Mouse (Mus musculus) liver, embryonic 16.5 days (tissue): ENCODE results near the gene Atp1b2. TPM values are rescaled to one million over a fixed set of nuclear protein-coding genes. Genes with fewer than 3 reads are reported as not detected.

ENCODE experiments used
- ATAC-seq: fragments of 200-750 bp; cut with Nextera tagmentation; 2 replicates; pipeline ENCODE4 v1.8.0; 2017; ENCODE audit warnings: low read depth, mild to moderate bottlenecking, moderate number of reproducible peaks, moderate library complexity
- H3K27ac ChIP-seq: fragments of 300-500 bp; sonication (generic); 2 replicates; pipeline ENCODE4 v1.5.1; 2014; ENCODE audit warnings: mild to moderate bottlenecking, low read length
- H3K27me3 ChIP-seq: fragments of 300-500 bp; sonication (generic); 2 replicates; pipeline ENCODE4 v1.6.1; 2014; ENCODE audit warnings: low read depth, low read length, mixed read lengths; ENCODE audit not compliant: control insufficient read depth, insufficient read depth
- H3K36me3 ChIP-seq: fragments of 300-500 bp; sonication (generic); 2 replicates; pipeline ENCODE4 v1.6.1; 2014; ENCODE audit warnings: mild to moderate bottlenecking; ENCODE audit not compliant: control insufficient read depth, insufficient read depth
- H3K4me1 ChIP-seq: fragments of 300-500 bp; sonication (generic); 2 replicates; pipeline ENCODE4 v1.6.1; 2014; ENCODE audit warnings: low read depth, low read length, mixed read lengths; ENCODE audit not compliant: control insufficient read depth
- H3K4me2 ChIP-seq: fragments of 300-500 bp; sonication (generic); 2 replicates; pipeline ENCODE4 v1.6.1; 2014; ENCODE audit warnings: low read depth, low read length, mixed read lengths
- H3K4me3 ChIP-seq: fragments of 300-500 bp; sonication (generic); 2 replicates; pipeline ENCODE4 v1.5.1; 2014; ENCODE audit warnings: low read depth, mild to moderate bottlenecking, low read length
- H3K9ac ChIP-seq: fragments of 300-500 bp; sonication (generic); 2 replicates; pipeline ENCODE4 v1.6.1; 2014; ENCODE audit warnings: low read depth, low read length
- H3K9me3 ChIP-seq: fragments of 300-500 bp; sonication (generic); replicated peaks from 2 replicates; pipeline ENCODE4 v1.6.1; 2016; ENCODE audit warnings: low read length; ENCODE audit not compliant: control insufficient read depth
- WGBS: fragments of 180-500 bp; shearing (Covaris S2); extraction: QIAGEN DNeasy Blood & Tissue Kit; methylation state at CpG from one replicate; pipeline ENCODE4 v1.1.7; 2014; ENCODE audit not compliant: insufficient replicate concordance; 5-methylcytosine and 5-hydroxymethylcytosine counted together
- polyA plus RNA-seq: library from polyadenylated mRNA; unstranded; fragments of >200 nt; fragmentation: Nextera tagmentation; extraction: Ambion mirVana; gene quantifications from 2 replicates; pipeline ENCODE4 v1.2.1, GENCODE M21; 2015

Atp1b2 gene
- polyA plus RNA-seq, 1 experiment from 2014 or later: 12.6 TPM

DNA sequence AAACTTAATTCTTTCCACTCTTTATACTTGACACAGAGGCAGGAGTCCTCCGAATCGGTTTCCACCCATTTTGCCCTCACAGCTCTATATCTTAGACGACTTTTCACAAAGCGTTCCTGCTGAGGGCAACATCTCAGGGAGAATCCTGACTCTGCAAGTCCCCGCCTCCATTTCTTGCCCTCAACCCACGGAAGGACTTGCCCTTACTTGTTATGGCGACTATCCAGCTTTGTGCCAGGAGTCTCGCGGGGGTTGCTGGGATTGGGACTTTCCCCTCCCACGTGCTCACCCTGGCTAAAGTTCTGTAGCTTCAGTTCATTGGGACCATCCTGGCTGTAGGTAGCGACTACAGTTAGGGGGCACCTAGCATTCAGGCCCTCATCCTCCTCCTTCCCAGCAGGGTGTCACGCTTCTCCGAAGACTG, 25.6 kb downstream of the Atp1b2 start, which contains the start of the genes Wrap53 and Trp53:
TSS of gene Wrap53 (minus strand) at position 165 of the 424 bp plus-strand sequence.
TSS of gene Trp53 (plus strand) at position 269 of the 424 bp plus-strand sequence.
- no peaks in the 10 kb centered on the region for H3K27me3 ChIP-seq
- H3K4me1 ChIP-seq: peaks cover 50% of the 10 kb centered on the region
- peak within 1 kb of the TSS; percentile 84 for H3K9ac ChIP-seq
- peak within 1 kb of the TSS; percentile 92 for H3K4me2 ChIP-seq
- under 1% methylated on average over 13 of the region's 13 CpGs for WGBS
- peak within 1 kb of the TSS; percentile 88 for H3K4me3 ChIP-seq
- no peaks in the 10 kb centered on the region for H3K9me3 ChIP-seq
- no peaks in the 10 kb centered on the region for H3K36me3 ChIP-seq
- ATAC-seq: peak; percentile 52
- H3K27ac ChIP-seq: peak within 1 kb of the TSS; percentile 97

DNA sequence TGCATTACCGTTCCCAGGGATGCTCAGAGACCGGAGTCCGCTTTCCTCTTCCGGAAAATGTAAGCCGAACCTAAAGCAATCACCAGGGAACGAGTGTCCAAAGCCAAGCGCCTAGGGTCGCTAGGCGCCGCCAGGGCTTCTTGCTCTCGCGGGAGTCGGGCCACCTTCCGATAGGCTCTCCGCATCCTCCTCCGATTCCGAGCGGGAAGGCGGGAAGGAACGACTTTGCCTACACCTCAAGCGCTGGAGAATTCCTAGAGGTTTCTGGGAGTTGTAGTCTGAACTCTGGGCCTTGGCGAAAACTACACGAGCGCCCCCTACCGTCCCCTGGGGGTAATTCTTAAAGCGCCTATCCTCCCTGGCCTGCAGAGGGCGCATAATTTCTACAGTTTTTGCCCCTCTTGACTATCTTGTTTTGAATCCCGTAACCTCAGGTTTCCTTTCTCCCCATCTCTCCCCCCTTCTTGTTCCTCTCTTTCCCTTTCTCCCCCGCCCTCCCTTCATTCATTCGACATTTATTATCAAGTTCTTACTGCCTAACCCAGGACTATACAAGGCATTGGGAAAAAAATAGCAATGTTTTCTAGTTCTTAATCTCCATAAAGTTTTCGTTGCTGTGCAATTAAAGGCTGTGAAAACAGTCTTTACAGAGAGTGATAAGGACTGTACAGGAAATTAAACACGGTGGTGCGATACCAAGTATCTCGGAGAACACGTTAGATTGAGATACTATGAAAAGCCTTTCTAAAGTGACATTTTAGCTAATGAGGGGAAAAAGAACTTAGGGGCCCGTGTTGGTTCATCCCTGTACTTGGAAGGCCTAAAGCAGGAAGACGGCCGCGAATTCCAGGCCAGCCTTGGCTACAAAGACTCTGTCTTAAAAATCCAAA, 26.4 kb downstream of the Atp1b2 start:
- Histone ChIP-seq H3K9me3 (no peaks in the 10 kb centered on the region), H3K4me2 (peak overlapping the region; percentile 92), H3K36me3 (no peaks in the 10 kb centered on the region), H3K27me3 (no peaks in the 10 kb centered on the region), H3K9ac (peak overlapping the region; percentile 84), H3K4me1 (peaks cover 43% of the 10 kb centered on the region), H3K4me3 (peak overlapping the region; percentile 88), H3K27ac (peak overlapping the region; percentile 97)
- ATAC-seq: peak; percentile 80
- under 1% methylated on average over 39 of the region's 39 CpGs for whole genome bisulfite sequencing

DNA sequence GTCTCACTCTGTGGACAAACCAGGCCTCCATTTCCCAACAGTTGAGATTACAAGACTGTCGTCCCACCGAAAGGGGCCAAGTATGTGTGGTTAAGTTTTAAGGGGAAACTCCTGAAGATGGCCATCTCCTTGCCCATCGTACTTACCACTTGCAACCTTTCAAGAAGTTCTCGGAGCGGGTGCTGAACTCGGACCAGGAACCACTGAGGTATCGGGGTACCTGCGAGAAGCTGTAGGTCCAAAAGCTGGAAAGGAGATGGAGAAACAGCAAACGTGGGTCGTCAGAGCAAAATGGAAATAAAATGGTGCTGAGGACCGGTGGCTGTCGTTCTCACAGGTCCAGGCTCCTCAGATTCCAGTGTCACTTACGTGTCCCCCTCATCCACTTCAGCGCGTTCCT, 27.4 kb downstream of the Atp1b2 start:
- peak overlapping the region; percentile 84 for H3K9ac ChIP-seq
- H3K27me3 ChIP-seq: no peaks in the 10 kb centered on the region
- H3K4me2 ChIP-seq: peak overlapping the region; percentile 91
- peaks cover 37% of the 10 kb centered on the region for H3K4me1 ChIP-seq
- peak overlapping the region; percentile 8; the same call in 1 of the 2 replicates for H3K27ac ChIP-seq
- WGBS: 5% methylated on average over 15 of the region's 15 CpGs
- peak overlapping the region; percentile 88 for H3K4me3 ChIP-seq
- no peak for ATAC-seq
- no peaks in the 10 kb centered on the region for H3K9me3 ChIP-seq
- H3K36me3 ChIP-seq: no peaks in the 10 kb centered on the region

DNA sequence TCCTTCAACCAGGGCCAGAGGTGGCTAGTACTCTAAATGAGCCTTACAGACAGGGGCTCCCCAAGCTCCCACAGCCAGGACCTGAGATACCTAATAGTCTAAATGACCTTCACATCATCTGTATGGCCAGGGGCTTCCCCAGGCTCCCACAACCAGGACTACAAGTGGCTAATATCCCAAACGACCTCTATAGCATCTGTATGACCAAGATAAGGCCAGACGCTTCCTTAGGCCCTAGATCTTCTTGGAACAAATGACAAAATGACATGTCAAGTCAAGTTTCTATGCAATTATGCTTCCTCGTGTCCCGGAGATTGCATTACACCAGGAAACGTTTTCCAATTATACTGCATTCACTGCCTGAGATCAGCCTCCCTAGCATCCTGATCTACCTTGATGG, 29.4 kb downstream of the Atp1b2 start:
- no peak for ATAC-seq
- 22% methylated on average over 5 of the region's 5 CpGs for WGBS
- Histone ChIP-seq H3K36me3 (no peaks in the 10 kb centered on the region), H3K4me2 (peak overlapping the region; percentile 91), H3K4me1 (peaks cover 25% of the 10 kb centered on the region), H3K27me3 (no peaks in the 10 kb centered on the region), H3K9ac (no peak overlapping the region), H3K4me3 (peak overlapping the region; percentile 88), H3K9me3 (no peaks in the 10 kb centered on the region), H3K27ac (peak overlapping the region; percentile 27; the same call in 1 of the 2 replicates)

DNA sequence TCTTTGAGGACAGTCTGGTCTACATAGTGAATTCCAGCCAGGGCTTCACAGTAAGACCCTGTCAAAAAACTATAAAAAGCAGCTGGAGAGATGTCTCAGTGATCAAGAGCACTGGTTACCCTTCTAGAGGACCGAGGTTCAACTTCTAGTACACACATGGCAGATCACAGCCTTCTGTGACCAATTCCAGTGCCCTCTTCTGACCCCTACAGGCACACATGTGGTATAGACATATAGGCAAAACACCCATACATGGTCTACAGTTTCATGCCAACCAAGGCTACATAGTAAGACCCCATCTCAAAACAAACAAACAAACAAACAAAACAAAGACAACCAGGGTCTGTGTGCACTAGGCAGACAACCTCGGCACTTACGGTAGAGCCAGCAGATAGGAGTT, 30.5 kb downstream of the Atp1b2 start:
- no peaks in the 10 kb centered on the region for H3K9me3 ChIP-seq
- ATAC-seq: no peak
- WGBS: 53% methylated on average over 3 of the region's 3 CpGs
- no peak overlapping the region for H3K4me2 ChIP-seq
- H3K36me3 ChIP-seq: peaks cover 8% of the 10 kb centered on the region
- no peak overlapping the region for H3K4me3 ChIP-seq
- peaks cover 28% of the 10 kb centered on the region for H3K4me1 ChIP-seq
- H3K27ac ChIP-seq: no peak overlapping the region
- H3K27me3 ChIP-seq: no peaks in the 10 kb centered on the region
- H3K9ac ChIP-seq: no peak overlapping the region

DNA sequence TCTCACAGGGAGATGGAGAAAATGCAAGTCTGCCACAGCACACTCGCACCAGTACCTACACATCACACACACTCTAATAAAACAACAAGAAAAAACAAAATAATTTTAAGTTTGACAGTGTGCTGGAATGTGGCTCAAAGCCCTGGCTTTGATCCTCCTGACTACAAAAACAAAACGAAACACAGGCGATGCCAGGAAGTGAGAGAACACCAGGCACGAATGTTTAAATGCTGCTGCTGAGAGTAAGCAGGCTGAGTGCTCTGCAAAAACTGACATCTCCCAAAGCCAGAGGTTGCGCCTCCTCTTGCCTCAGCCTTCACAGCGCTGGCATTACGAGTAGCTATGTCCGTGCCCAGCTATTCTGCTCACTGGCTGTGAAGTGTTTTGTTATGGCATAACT, 40.6 kb downstream of the Atp1b2 start:
- no peaks in the 10 kb centered on the region for H3K4me1 ChIP-seq
- WGBS: 81% methylated on average over 8 of the region's 8 CpGs
- H3K27ac ChIP-seq: no peak overlapping the region
- no peak overlapping the region for H3K9ac ChIP-seq
- H3K4me2 ChIP-seq: no peak overlapping the region
- H3K9me3 ChIP-seq: no peaks in the 10 kb centered on the region
- no peak for ATAC-seq
- H3K27me3 ChIP-seq: peaks cover 15% of the 10 kb centered on the region
- peaks cover 20% of the 10 kb centered on the region for H3K36me3 ChIP-seq
- H3K4me3 ChIP-seq: no peak overlapping the region

DNA sequence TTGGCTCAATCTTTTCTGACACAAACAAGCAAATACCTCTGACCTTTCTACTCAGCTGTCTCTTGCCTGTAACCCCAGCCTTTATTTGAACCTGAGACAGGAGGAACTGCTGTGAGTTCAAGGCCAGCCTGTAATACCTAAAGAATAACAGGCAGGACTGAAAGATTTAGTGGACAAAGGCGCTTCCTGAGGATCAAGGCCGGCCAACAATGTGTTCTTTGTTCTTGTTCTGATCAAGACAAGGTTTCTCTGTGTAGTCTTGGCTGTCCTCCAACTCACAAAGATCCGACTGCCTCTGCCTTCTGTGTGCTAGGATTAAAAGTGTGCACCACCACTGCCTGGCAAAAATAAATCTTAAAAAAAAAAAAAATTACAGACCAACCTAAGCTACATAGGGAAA, 41.4 kb downstream of the Atp1b2 start:
- 69% methylated on average over 3 of the region's 3 CpGs for WGBS
- Histone ChIP-seq H3K36me3 (peaks cover 20% of the 10 kb centered on the region), H3K27ac (no peak overlapping the region), H3K27me3 (peaks cover 22% of the 10 kb centered on the region), H3K9me3 (no peaks in the 10 kb centered on the region), H3K4me2 (no peak overlapping the region), H3K4me1 (no peaks in the 10 kb centered on the region), H3K4me3 (no peak overlapping the region), H3K9ac (no peak overlapping the region)
- ATAC-seq: no peak

DNA sequence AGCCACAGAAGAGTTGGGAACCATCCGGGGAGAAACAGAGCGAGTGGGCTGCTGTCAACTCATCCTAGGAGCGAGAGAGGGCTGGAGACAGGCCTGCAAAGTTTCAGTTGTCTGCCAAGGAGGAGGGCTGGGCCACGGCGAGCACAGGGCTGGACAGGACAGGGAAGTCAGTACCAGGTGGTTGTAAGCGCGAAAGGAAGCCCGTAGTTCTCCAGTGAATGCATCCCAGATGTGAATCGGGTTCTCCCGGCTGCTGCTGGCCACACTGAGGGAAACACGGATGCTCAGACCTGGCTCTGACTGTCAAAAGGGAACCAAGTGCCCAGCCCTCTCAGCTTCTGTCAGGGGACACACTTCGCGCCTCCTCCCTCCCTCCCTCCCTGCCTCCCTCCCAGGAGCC, 42.4 kb downstream of the Atp1b2 start:
- Histone ChIP-seq H3K4me2 (no peak overlapping the region), H3K36me3 (peaks cover 20% of the 10 kb centered on the region), H3K27ac (no peak overlapping the region), H3K9me3 (no peaks in the 10 kb centered on the region), H3K9ac (no peak overlapping the region), H3K4me3 (no peak overlapping the region), H3K27me3 (peaks cover 33% of the 10 kb centered on the region), H3K4me1 (peaks cover 8% of the 10 kb centered on the region; the same call in 1 of the 2 replicates)
- 84% methylated on average over 13 of the region's 13 CpGs for WGBS
- no peak for ATAC-seq
